Mouse (Mus musculus) cerebellum, adult 9-10 months (tissue): Measurements from ENCODE around the gene Unc45b.

Source experiments
- DNase-seq: peaks from one replicate; pipeline ENCODE4 v3.0.0; 2022

The Unc45b gene

GRCm38 (mm10) chr11:82910250-82910649, at the start of gene Unc45b:
TSS of gene Unc45b (plus strand) at chr11:82910550.
- no peak for DNase-seq

GRCm38 (mm10) chr11:82860759-82861158, 49.6 kb upstream of the Unc45b start:
- no peak for DNase-seq

DNA sequence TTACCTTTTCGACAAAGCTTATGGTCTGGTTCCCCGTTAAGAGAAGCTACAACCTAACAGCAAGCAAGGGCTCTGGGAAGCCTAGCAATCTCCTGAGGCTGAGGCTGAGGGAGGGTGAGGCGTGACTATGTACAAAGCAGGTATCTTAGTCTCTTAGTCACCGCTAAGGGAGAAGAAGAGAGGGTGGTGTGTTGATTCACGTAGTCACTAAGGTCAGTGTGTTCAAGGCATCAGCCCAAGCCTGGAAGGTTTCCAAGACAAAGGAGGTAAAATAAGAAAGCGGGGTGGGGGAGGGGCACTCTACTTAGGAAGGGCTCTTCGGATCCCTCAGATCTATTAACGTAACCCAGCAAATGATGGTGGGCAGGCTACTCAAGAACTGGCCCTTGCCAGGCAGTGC, 48.8 kb upstream of the Unc45b start:
- DNase-seq = no peak

GRCm38 (mm10) chr11:82862638-82863037, 47.7 kb upstream of the Unc45b start:
- DNase-seq = no peak

DNA sequence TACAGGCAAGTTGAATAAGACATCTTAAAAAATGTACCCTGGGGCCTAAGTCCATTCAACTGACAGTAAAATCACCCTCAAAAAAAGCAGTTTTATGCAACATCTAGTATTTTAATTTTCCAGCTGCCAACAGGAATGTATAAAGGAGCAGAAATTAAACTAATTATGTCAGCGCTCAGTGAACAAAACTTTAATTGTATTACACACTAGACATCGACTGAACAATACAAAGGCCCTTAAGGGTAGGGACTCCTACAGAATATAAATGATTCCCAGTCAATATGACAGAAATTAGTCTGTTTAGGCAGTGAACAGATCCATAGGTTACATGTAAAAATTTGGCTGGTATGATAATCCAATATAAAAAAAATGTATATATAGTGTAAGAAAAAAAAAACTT, 47.3 kb upstream of the Unc45b start:
- DNase-seq = no peak

GRCm38 (mm10) chr11:82863488-82863931, 46.8 kb upstream of the Unc45b start:
- no peak for DNase-seq

GRCm38 (mm10) chr11:82865957-82866356, 44.4 kb upstream of the Unc45b start:
- no peak for DNase-seq

- no peak for DNase-seq
Observed at GRCm38 (mm10) chr11:82866850-82867564, 43.3 kb upstream of the Unc45b start.

DNA sequence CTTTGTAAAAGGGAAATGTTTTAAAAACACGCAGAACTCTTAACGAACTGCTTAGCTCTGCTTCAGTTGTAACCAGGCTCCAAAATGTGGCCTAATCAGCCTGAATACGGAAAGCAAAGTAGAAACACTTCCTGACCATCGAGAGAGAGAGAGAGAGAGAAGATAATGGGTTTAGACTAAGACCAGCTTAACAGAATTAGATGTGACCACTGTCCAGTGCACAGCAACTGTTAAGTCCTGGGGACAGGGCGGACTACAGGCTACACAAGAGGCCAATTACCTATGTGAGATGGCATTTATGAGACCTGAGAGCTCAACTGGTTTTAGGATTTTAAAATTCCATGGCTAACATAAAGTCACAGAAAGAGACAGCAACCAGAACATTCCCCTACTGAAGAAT, 42.4 kb upstream of the Unc45b start:
- DNase-seq = no peak

DNA sequence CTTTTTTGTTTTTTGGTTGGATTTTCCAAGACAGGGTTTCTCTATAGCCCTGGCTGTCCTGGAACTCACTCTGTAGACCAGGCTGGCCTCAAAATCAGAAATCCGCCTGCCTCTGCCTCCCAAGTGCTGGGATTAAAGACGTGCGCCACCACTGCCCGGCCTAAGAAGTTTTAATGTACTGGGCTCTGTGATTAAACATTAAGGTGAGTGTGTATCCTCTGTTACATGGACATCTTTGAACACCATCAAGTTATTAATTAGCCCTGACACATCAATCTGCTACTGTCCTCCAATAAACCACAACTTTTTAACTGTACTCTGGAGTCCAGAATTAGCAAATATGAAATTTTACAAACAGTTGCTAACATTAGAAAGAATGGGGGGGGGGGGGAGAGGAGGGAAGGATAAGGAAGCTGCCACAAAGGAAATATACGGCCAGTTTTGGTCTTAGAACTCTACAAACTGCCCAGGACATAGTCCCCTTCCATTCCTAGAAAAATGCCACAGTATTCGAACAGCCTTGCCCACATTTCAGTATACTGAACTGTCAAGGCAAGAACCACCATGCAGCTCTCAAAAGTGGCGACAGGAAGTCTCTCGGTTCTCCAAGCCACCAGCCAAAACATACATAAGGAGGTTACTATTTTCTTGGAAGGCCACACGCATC, 40.7 kb upstream of the Unc45b start:
- DNase-seq = peak; percentile 26

DNA sequence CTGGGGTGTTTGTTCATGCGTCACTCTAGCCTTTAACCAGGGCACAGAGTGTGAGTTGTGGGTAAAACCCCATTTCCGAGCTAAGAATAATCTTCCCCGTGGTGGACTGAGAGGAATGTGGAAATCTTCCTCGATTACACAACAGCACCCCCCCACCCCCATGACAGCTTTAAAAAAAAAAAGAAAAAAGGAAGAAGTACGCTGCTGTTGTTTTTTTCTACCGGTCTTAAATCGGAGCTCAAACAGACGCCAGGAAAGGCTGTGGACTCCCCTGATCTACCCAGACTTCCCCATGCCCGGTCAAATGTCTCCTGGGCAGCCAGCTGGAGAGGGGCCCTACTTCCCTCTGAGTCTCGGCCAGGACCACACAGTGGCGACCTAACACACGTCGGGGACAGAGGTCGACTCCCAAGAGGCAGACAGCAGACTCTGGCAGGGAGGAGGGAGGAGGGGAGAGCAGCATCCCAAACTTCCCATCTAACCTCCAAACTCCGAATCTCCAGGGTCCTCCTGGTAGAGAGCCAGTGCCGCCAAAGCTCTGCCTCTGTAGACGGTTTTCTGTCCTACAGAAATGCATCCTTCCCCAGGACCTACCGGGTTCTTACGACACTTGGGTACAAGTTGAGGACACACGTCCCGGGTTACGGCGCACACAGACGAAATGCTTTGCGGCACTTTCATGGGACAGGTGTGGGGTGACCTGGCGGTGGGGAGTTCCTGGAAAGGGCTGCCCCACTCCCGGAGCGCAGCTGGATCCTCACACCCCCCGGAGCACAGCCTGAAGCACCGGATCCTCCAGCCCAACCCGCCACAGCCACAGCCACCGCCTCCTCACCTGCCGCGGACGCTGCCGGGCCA, 39.9 kb upstream of the Unc45b start:
- peak; percentile 61 for DNase-seq

- peak; percentile 92 for DNase-seq
Observed at GRCm38 (mm10) chr11:82871031-82871446, 39.3 kb upstream of the Unc45b start, which contains the start of gene Rffl. TSS of gene Rffl (minus strand) at chr11:82871210.

DNA sequence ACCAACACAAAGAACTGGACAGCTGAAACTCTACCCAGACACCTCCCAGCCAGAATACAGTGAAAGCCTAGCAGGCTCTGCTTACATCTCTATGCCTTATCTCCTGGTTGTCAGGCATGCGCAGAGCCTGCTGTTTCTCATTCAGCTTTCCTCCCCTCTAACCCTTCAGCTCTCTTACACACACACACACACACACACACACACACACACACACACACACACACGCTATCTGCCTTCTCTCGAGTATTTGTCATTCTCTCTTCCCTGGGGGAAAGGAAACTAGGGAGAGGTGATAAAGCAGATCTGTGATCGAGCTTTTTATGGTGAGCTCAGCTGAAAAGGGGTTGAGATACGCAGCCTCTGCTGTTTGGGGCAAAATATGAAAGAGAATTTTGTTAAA, 35.4 kb upstream of the Unc45b start:
- DNase-seq = no peak

DNA sequence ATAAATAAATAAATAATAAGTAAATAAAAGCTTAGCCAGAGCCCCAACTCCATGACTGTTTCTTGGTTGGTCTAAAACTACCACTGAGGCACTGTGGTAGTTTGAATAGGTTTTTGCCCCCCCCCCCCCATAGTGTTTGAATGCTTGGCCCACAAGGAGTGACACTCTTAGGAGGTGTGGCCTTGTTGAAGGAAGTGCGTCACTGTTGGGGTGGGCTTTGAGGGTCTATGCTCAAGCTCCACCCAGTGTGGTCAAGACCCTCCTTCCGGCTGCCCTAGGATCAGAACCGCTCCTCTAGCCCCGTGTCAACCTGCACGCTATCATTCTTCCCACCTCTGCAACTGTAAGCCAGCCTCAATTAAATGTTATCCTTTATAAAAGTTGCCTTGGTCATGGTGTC, 34.7 kb upstream of the Unc45b start:
- no peak for DNase-seq

DNA sequence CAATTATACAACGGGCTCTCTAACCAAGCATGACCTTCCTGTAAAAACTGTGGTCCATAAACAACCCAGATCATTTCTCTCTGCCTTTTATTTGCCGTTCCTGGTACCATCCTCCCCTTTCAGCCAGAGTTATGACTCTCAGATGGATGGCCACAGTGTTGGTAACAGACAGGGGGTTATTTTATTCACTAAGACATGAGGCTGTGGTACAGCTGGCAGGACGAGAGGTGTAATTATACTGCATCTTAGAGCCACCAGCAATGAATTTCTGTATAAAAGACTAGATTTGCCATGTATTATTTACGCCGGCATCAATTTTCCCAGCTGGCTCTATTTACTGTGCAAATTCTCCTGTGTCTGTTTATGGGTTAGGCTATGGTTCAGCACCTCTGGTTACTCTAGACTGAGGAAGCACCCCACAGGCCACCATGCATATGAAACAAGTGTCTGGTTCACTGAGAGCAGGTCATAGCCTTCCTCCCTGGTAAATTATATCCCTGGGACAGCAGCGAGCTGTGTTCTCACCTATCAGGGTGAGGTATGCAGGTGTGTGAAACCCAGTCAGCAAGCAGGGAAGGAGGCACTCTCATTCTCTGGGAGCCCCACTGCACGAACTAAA, 32.5 kb upstream of the Unc45b start:
- no peak for DNase-seq

DNA sequence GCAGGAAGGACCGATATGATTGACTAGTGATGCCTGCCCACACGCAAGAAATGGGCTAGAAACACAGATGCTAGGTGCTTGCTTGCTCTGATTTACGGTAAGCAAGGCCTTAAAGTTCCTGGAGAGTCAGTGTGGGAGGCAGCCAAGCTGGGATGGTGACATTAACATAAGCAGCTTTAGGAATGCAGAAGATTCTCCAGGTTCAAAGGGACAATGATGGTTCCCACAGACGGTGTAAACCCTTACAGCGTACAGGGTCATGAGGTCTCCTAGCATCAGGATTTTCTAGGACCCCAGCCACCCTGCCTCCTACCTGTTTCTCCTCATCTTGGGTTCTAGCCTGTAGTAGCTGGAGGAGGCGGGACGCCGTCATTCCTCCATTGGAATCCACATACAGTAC, 27.2 kb upstream of the Unc45b start:
- DNase-seq = no peak

GRCm38 (mm10) chr11:82886559-82886958, 23.8 kb upstream of the Unc45b start:
- no peak for DNase-seq

- DNase-seq = no peak
Observed at GRCm38 (mm10) chr11:82888491-82888946, 21.8 kb upstream of the Unc45b start.

DNA sequence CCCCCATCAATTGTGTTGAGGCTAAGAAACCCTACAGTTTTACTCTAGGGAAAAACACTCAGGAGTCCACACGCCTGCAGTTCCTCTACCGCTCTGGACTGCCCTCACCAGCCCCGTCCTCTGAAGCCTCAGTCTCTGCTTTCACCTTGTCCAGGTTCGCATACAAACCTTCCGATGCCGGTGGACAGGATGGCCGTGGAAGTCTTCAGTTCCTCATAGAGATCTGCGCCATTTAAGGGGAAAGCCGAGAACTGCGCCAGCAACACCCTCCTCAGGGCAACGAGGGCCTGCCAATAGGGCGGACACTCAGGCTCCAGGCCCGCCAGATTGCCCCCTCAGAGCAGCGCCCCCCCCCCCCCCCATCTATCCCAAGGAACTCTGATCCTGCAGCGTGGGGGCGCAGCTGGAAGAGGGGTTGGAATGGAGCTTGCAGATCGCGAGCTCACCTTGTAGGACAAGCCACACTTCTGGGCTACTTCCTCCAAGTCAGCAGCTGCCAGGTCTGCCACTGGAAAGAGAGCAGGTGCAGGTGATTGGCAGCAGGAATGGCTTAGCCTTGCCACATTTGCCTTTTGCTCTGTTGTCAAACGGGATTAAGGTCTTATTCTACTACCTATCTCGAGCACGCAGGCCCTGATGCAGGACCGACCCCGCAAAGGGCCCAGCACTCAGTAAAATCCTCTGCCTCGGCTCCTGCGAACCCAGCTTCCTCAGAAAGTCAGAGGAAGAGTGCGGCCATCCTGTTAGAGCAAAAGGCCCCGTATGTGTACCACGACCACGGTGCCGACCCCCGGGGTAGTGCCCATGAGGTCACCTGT, 20.6 kb upstream of the Unc45b start:
- DNase-seq = no peak

- peak; percentile 95 for DNase-seq
Observed at GRCm38 (mm10) chr11:82890342-82890762, 20.0 kb upstream of the Unc45b start, which contains the start of gene Rad51d. TSS of gene Rad51d (minus strand) at chr11:82890614.

GRCm38 (mm10) chr11:82891936-82892335, 18.4 kb upstream of the Unc45b start, which contains the start of gene Fndc8:
TSS of gene Fndc8 (plus strand) at chr11:82892124.
- no peak for DNase-seq

GRCm38 (mm10) chr11:82897478-82897877, 12.9 kb upstream of the Unc45b start:
- no peak for DNase-seq
